Mouse (Mus musculus) layer of hippocampus, adult 2 months (tissue): ENCODE results near the gene Cacna1s. TPM values are rescaled to one million over a fixed set of nuclear protein-coding genes. Genes with fewer than 3 reads are reported as not detected.

Experiments
- DNase-seq, 2 experiments: peaks; one replicate each; pipeline ENCODE4 v3.0.0; 2022; ENCODE audit warnings: low spot score in 2 of 2
- H3K27ac ChIP-seq: fragments of 200-600 bp; 2 replicates; pipeline ENCODE4 v1.8.1; 2022
- H3K4me3 ChIP-seq: fragments of 200-600 bp; 2 replicates; pipeline ENCODE4 v1.8.1; 2022; ENCODE audit warnings: mild to moderate bottlenecking
- CTCF ChIP-seq: fragments of 200-600 bp; conservative IDR thresholded peaks from 2 replicates; pipeline ENCODE4 v1.8.1; 2022; ENCODE audit warnings: antibody characterized with exemption, mild to moderate bottlenecking, moderate library complexity
- total RNA-seq, 2 experiments: library from RNA; stranded (reverse); gene quantifications; 2 replicates each; pipeline ENCODE4 v1.2.3; 2021

Cacna1s gene
- total RNA-seq, 2 experiments from 2014 or later = 0.49 to 0.77 TPM

DNA sequence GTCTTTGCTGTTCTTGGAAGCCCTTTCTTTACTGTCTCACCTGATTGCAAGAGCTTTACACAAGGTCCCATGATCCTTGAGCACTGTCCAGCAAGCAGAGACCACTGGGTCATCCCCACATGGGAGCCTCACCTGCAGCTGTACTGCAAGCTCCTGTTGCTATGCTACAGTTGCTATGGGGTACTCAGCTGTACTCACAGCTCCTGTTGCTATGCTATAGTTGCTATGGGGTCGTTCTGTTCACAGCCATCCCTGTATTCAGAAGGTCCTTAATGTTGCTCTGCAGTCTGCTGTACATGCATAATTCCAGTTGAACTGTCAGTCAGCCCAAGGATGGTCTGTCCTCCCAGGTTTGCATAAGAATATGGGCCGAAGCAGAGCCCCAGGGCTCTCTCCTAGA, 112.9 kb downstream of the Cacna1s start:
- Histone ChIP-seq H3K4me3 (no peak overlapping the region), H3K27ac (0 out of 2 replicates have a peak overlapping the region, but pooled peaks have one; percentile 4)
- TF ChIP-seq CTCF = no peak
- DNase-seq = no peak

DNA sequence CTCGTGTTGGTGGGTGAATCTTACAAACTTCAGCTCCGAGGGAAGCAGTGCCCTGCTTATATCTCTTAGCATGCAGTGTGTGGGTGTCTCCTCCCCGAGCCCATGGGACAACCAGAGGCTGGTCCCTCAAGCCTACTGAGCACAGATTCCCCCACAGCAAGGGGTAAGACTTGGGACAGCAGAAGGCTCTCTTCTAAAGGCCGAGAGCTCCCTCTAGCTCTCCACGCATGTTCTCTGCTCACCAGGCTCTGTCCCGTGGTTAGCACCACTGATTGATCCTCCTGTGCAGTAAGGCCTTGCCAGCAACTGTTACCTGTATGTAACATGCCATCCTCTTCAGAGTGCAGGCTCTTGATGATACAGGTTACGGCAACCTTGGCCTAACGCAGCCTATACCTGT, 115.1 kb downstream of the Cacna1s start:
- TF ChIP-seq CTCF = peak; percentile 80
- peak; percentile 38 to 51 for DNase-seq
- no peak overlapping the region for H3K4me3 ChIP-seq
- no peak overlapping the region for H3K27ac ChIP-seq

Other genes starting within 250 kb of the Cacna1s start
- gene Lad1, start 234.2 kb upstream of the Cacna1s start, total RNA-seq = 1 to 10 TPM in 1 of 2 experiments, under 1 TPM in 1; 0.97 to 1.3 TPM
- gene Tnnt2, start 216.4 kb upstream of the Cacna1s start, total RNA-seq = 1 to 10 TPM; 1.4 to 1.6 TPM
- not detected for gene Pkp1, start 133.5 kb upstream of the Cacna1s start, total RNA-seq
- under 1 TPM; 0.15 to 0.36 TPM for gene Igfn1, start 46.4 kb upstream of the Cacna1s start, total RNA-seq
- 10 to 100 TPM; 69.5 to 85.7 TPM for gene Tmem9, start 44.6 kb upstream of the Cacna1s start, total RNA-seq
- not detected for gene Ascl5, start 1.9 kb upstream of the Cacna1s start, total RNA-seq
- gene Kif21b, start 78.6 kb downstream of the Cacna1s start, total RNA-seq = 10 to 100 TPM; 33.9 to 36.5 TPM
- gene Mroh3, start 160.1 kb downstream of the Cacna1s start, total RNA-seq = 1 to 10 TPM; 1.3 to 1.5 TPM
- 1 to 10 TPM; 3.0 to 3.2 TPM for gene Inava, start 181.5 kb downstream of the Cacna1s start, total RNA-seq
- 1 to 10 TPM; 5.0 to 5.5 TPM for gene Gpr25, start 208.1 kb downstream of the Cacna1s start, total RNA-seq